In genomic region chr8:116793107-116793506, GRCm38 (mm10) we compare ENCODE assay signal across 18 mouse cellular contexts.
A peak's percentile ranks its signal among the peaks of the same experiment; 100 is the strongest.
DNase-seq lines count a peak whose midpoint lies in the region; ATAC-seq lines count a peak whose summit lies in the region.
"Had no signal": no experiment of that assay in that cellular context is flagged by ENCODE, and none has a peak within 500 bp of the region (broad histone marks: within the 10 kb centered on the region; RNA-seq: fewer than 3 reads in every experiment).

No protein-coding gene starts in this region.

- 39% methylated on average over 1 of the region's 1 CpGs for WGBS in large intestine, adult 2 months

- intact Hi-C loops in heart, postnatal 36 days (cut with DNase I), result no loop called here

- DNase-seq in heart, adult 11 months, result peak; percentile 73
- DNase-seq in heart, postnatal 36 days, result no peak
- DNase-seq in NIH3T3 (ENCODE audit: low read depth), result peak; percentile 8
- DNase-seq in kidney, adult 8-10 months, result peak; percentile 72 to 77
- peak; percentile 80 for DNase-seq in large intestine, adult 2 months (ENCODE audit: low read depth, low spot score)
- DNase-seq in cerebellum, postnatal 4 days (ENCODE audit: low spot score in 2 of 2), result no peak
- DNase-seq in thymus, postnatal 36 days, result no peak
- DNase-seq: cerebellum, adult 2 months; cerebellum, postnatal 36 days; heart, adult 2 months; heart, postnatal 4 days; left cerebral cortex, postnatal 4 days; lung, adult 18-20 months; lung, postnatal 14 days; midbrain, embryonic 14.5 days had no signal

- no peak for ATAC-seq in megakaryocyte progenitor cell, adult 5-6 weeks (replicated peaks; ENCODE audit: poor library complexity)
- ATAC-seq: CD4-positive, CD25-positive, alpha-beta regulatory T cell, adult 4 months; hindbrain, postnatal 0 days had no signal

Comparison
In these comparisons a context has a peak if more than half of its experiments do, and no peak if none do; other contexts are left out.
1. DNase-seq: peak in heart, adult 11 months (single experiment), NIH3T3 (single experiment), kidney, adult 8-10 months (2 of 2) and large intestine, adult 2 months (single experiment); none in heart, postnatal 36 days (0 of 2), cerebellum, postnatal 4 days (0 of 2) and thymus, postnatal 36 days (0 of 2).